Mouse (Mus musculus) liver, embryonic 14.5 days (tissue): Measurements from ENCODE around the gene Slc44a5. TPM values are rescaled to one million over a fixed set of nuclear protein-coding genes. Genes with fewer than 3 reads are reported as not detected.
A peak's percentile ranks its signal among the peaks of the same experiment; 100 is the strongest.

Source experiments
- ATAC-seq: fragments of 200-750 bp; cut with Nextera tagmentation; 2 replicates; pipeline ENCODE4 v1.8.0; 2017; ENCODE audit warnings: moderate number of reproducible peaks, mild to moderate bottlenecking, moderate library complexity; ENCODE audit not compliant: insufficient read depth
- DNase-seq, 3 experiments: peaks; one replicate each; pipeline ENCODE4 v3.0.0-alpha.2; 2012 to 2013; ENCODE audit warnings: low read depth in 3 of 3, low spot score in 3 of 3
- H3K27ac ChIP-seq: fragments of 300-500 bp; sonication (generic); 2 replicates; pipeline ENCODE4 v1.5.1; 2014; ENCODE audit warnings: moderate library complexity, mild to moderate bottlenecking, control low read depth, inconsistent platforms
- H3K27me3 ChIP-seq: fragments of 300-500 bp; sonication (generic); 2 replicates; pipeline ENCODE4 v1.6.1; 2014; ENCODE audit warnings: mild to moderate bottlenecking, low read length, moderate library complexity; ENCODE audit not compliant: control insufficient read depth, insufficient read depth
- H3K36me3 ChIP-seq: fragments of 300-500 bp; sonication (generic); replicated peaks from 2 replicates; pipeline ENCODE4 v1.6.1; 2014; ENCODE audit warnings: low read depth; ENCODE audit not compliant: control insufficient read depth, insufficient read depth
- H3K4me1 ChIP-seq, 2 experiments: fragments of 200-500 bp in 1 of 2; fragments of 300-500 bp in 1 of 2; sonication (generic) in 1 of 2; replicated peaks; 2 replicates each; pipeline ENCODE4 v1.6.1; 2012 to 2014; ENCODE audit warnings: antibody characterized with exemption in 1 of 2, inconsistent platforms in 1 of 2, low read length in 1 of 2; ENCODE audit not compliant: control insufficient read depth in 2 of 2, insufficient read depth in 2 of 2
- H3K4me2 ChIP-seq: fragments of 300-500 bp; sonication (generic); 2 replicates; pipeline ENCODE4 v1.6.1; 2014; ENCODE audit warnings: low read depth, mild to moderate bottlenecking, control low read depth, moderate library complexity
- H3K4me3 ChIP-seq, 2 experiments: fragments of 200-500 bp in 1 of 2; fragments of 300-500 bp in 1 of 2; sonication (generic) in 1 of 2; 2 replicates each; pipeline ENCODE4 v1.5.1; 2012 to 2014; ENCODE audit warnings: low read depth in 2 of 2, low read length in 2 of 2, mild to moderate bottlenecking in 2 of 2, control low read depth in 1 of 2, inconsistent platforms in 1 of 2, moderate library complexity in 1 of 2; ENCODE audit not compliant: insufficient read depth in 1 of 2
- H3K9ac ChIP-seq: fragments of 300-500 bp; sonication (generic); replicated peaks from 2 replicates; pipeline ENCODE4 v1.6.1; 2014; ENCODE audit warnings: mild to moderate bottlenecking, control low read depth, moderate library complexity
- H3K9me3 ChIP-seq: fragments of 300-500 bp; sonication (generic); 2 replicates; pipeline ENCODE4 v1.6.1; 2016; ENCODE audit warnings: low read length, mixed read lengths; ENCODE audit not compliant: control insufficient read depth
- CTCF ChIP-seq: IDR thresholded peaks from 2 replicates; pipeline ENCODE4 v1.5.1; 2016; ENCODE audit warnings: antibody characterized with exemption, low read depth, control low read depth
- EP300 ChIP-seq: IDR thresholded peaks from 2 replicates; pipeline ENCODE4 v1.6.1; 2016; ENCODE audit warnings: antibody characterized with exemption, low read depth
- whole genome bisulfite sequencing: fragments of 180-500 bp; shearing (Covaris S2); extraction: QIAGEN DNeasy Blood & Tissue Kit; methylation state at CpG from one replicate; pipeline ENCODE4 v1.1.7; 2014; ENCODE audit not compliant: insufficient replicate concordance; 5-methylcytosine and 5-hydroxymethylcytosine counted together
- polyA plus RNA-seq, 2 experiments: library from polyadenylated mRNA; depleted of rRNA in 1 of 2; stranded (reverse) in 1 of 2; unstranded in 1 of 2; fragments of >200 nt; fragmentation: Nextera tagmentation in 1 of 2; extraction: Ambion mirVana in 1 of 2; gene quantifications; 2 replicates each; pipeline versions ENCODE4 v1.2.1 to v1.2.3; 2012 to 2014

Gene Slc44a5
- polyA plus RNA-seq, 2 experiments: 0.39 to 0.48 TPM

GRCm38 (mm10) chr3:153980611-153981010 lies 7.4 kb downstream of the Slc44a5 start:
- Histone ChIP-seq H3K9ac (no peak overlapping the region), H3K36me3 (no peaks in the 10 kb centered on the region), H3K27ac (no peak overlapping the region), H3K4me2 (no peak overlapping the region), H3K4me3 (no peak overlapping the region), H3K9me3 (no peaks in the 10 kb centered on the region), H3K27me3 (no peaks in the 10 kb centered on the region), H3K4me1 (no peaks in the 10 kb centered on the region; a peak in 1 of 4 replicates)
- ATAC-seq (no peak), DNase-seq (no peak)
- 50% methylated on average over 2 of the region's 2 CpGs for WGBS
- TF ChIP-seq EP300 (no peak), CTCF (no peak)

- 36% methylated on average over 10 of the region's 10 CpGs for WGBS
- DNase-seq: no peak
Observed at GRCm38 (mm10) chr3:153984428-153985340, 11.4 kb downstream of the Slc44a5 start.

GRCm38 (mm10) chr3:153999797-154000528 lies 26.7 kb downstream of the Slc44a5 start:
- Histone ChIP-seq H3K36me3 (no peaks in the 10 kb centered on the region), H3K9ac (no peak overlapping the region), H3K9me3 (no peaks in the 10 kb centered on the region; the same call in 1 of the 2 replicates), H3K4me2 (peak overlapping the region; percentile 34), H3K27ac (peak overlapping the region; percentile 35), H3K4me1 (peaks cover 0 to 21% of the 10 kb centered on the region in 2 experiments; a peak in 3 of 4 replicates), H3K27me3 (no peaks in the 10 kb centered on the region), H3K4me3 (no peak overlapping the region)
- TF ChIP-seq CTCF (no peak), EP300 (peak; percentile 88)
- 66% methylated on average over 5 of the region's 5 CpGs for WGBS
- DNase-seq (peak; percentile 54 to 63 (median 55)), ATAC-seq (peak; percentile 93)

More at GRCm38 (mm10) chr3:153984428-153985340, 11.4 kb downstream of the Slc44a5 start:
- TF ChIP-seq EP300: no peak
- TF ChIP-seq CTCF: peak; percentile 77
- peak; percentile 15; the same call in 1 of the 2 replicates for ATAC-seq
- H3K4me1 ChIP-seq: no peaks in the 10 kb centered on the region; a peak in 1 of 4 replicates
- H3K27me3 ChIP-seq: no peaks in the 10 kb centered on the region
- no peak overlapping the region for H3K27ac ChIP-seq
- H3K9ac ChIP-seq: no peak overlapping the region
- no peak overlapping the region for H3K4me3 ChIP-seq
- no peaks in the 10 kb centered on the region for H3K36me3 ChIP-seq
- H3K9me3 ChIP-seq: no peaks in the 10 kb centered on the region
- no peak overlapping the region for H3K4me2 ChIP-seq

- Histone ChIP-seq H3K27ac (no peak overlapping the region), H3K4me3 (no peak overlapping the region), H3K27me3 (no peaks in the 10 kb centered on the region), H3K4me1 (peaks cover 0 to 21% of the 10 kb centered on the region in 2 experiments; a peak in 3 of 4 replicates), H3K9ac (no peak overlapping the region), H3K4me2 (no peak overlapping the region), H3K36me3 (no peaks in the 10 kb centered on the region), H3K9me3 (no peaks in the 10 kb centered on the region; the same call in 1 of the 2 replicates)
- ATAC-seq (no peak), DNase-seq (no peak)
- TF ChIP-seq CTCF (no peak), EP300 (no peak)
- 58% methylated on average over 5 of the region's 5 CpGs for WGBS
Observed at GRCm38 (mm10) chr3:154001348-154001747, 28.1 kb downstream of the Slc44a5 start.

GRCm38 (mm10) chr3:154046876-154047275 lies 73.6 kb downstream of the Slc44a5 start:
- Histone ChIP-seq H3K4me1 (no peaks in the 10 kb centered on the region), H3K27ac (no peak overlapping the region), H3K9ac (no peak overlapping the region), H3K9me3 (no peaks in the 10 kb centered on the region), H3K4me2 (no peak overlapping the region), H3K27me3 (no peaks in the 10 kb centered on the region), H3K36me3 (no peaks in the 10 kb centered on the region), H3K4me3 (no peak overlapping the region)
- ATAC-seq: no peak
- 74% methylated on average over 4 of the region's 4 CpGs for WGBS
- no peak for DNase-seq
- no peak for TF ChIP-seq EP300
- no peak for TF ChIP-seq CTCF
